Mouse (Mus musculus): ENCODE measurements around the gene Osgep.
"Not testable (repeated sequence)": the region's sequence is repeated elsewhere in the genome, so short reads cannot be mapped to it uniquely, and the experiment has no call there.

The Osgep gene

GRCm38 (mm10) chr14:50924281-50925064, at the start of gene Osgep, which contains the start of gene Apex1:
Osgep (minus strand) TSS chr14:50924893.
Apex1 (plus strand) TSS chr14:50924968.
- DNase-seq (ENCODE audit: low read depth, low spot score) = peak; percentile 99

GRCm38 (mm10) chr14:50973700-50974099, 49.0 kb upstream of the Osgep start:
- peak; percentile 85 for DNase-seq (ENCODE audit: low read depth, low spot score)

- DNase-seq (ENCODE audit: low read depth, low spot score) = peak; percentile 34
These were observed 48.4 kb upstream of the Osgep start for GRCm38 (mm10) chr14:50973054-50973453.

- no peak for DNase-seq (ENCODE audit: low read depth, low spot score)
These were observed 46.1 kb upstream of the Osgep start for GRCm38 (mm10) chr14:50970822-50971221.

- DNase-seq (ENCODE audit: low read depth, low spot score) = peak; percentile 85
These were observed 45.2 kb upstream of the Osgep start for GRCm38 (mm10) chr14:50969558-50970544.

GRCm38 (mm10) chr14:50969041-50969440, 44.3 kb upstream of the Osgep start:
- DNase-seq (ENCODE audit: low read depth, low spot score) = no peak

- DNase-seq (ENCODE audit: low read depth, low spot score) = no peak
These were observed 43.7 kb upstream of the Osgep start for GRCm38 (mm10) chr14:50968216-50968980.

GRCm38 (mm10) chr14:50958289-50958995, 33.7 kb upstream of the Osgep start:
- not testable (repeated sequence) for DNase-seq (ENCODE audit: low read depth, low spot score)

GRCm38 (mm10) chr14:50957146-50957545, 32.5 kb upstream of the Osgep start:
- not testable (repeated sequence) for DNase-seq (ENCODE audit: low read depth, low spot score)

GRCm38 (mm10) chr14:50956724-50957123, 32.0 kb upstream of the Osgep start:
- not testable (repeated sequence) for DNase-seq (ENCODE audit: low read depth, low spot score)

- not testable (repeated sequence) for DNase-seq (ENCODE audit: low read depth, low spot score)
These were observed 31.3 kb upstream of the Osgep start, which contains the start of gene Pnp2 for GRCm38 (mm10) chr14:50955942-50956508. Pnp2 (plus strand) TSS chr14:50955992.

- DNase-seq (ENCODE audit: low read depth, low spot score) = no peak
These were observed 30.8 kb upstream of the Osgep start for GRCm38 (mm10) chr14:50955487-50955886.

- not testable (repeated sequence) for DNase-seq (ENCODE audit: low read depth, low spot score)
These were observed 20.8 kb upstream of the Osgep start for GRCm38 (mm10) chr14:50945526-50945925.

GRCm38 (mm10) chr14:50945081-50945480, 20.4 kb upstream of the Osgep start:
- DNase-seq (ENCODE audit: low read depth, low spot score) = not testable (repeated sequence)

- DNase-seq (ENCODE audit: low read depth, low spot score) = not testable (repeated sequence)
These were observed 20.0 kb upstream of the Osgep start for GRCm38 (mm10) chr14:50944668-50945033.

- peak; percentile 98 for DNase-seq (ENCODE audit: low read depth, low spot score)
These were observed 19.4 kb upstream of the Osgep start, which contains the start of gene Gm49342 for GRCm38 (mm10) chr14:50943932-50944667. Gm49342 (plus strand) TSS chr14:50944517.

GRCm38 (mm10) chr14:50938940-50939339, 14.2 kb upstream of the Osgep start:
- peak; percentile 75 for DNase-seq (ENCODE audit: low read depth, low spot score)

GRCm38 (mm10) chr14:50938119-50938908, 13.6 kb upstream of the Osgep start:
- DNase-seq (ENCODE audit: low read depth, low spot score) = peak; percentile 50

- DNase-seq (ENCODE audit: low read depth, low spot score) = no peak
These were observed 12.0 kb upstream of the Osgep start for GRCm38 (mm10) chr14:50936649-50937048.
